Mouse (Mus musculus): ENCODE results near the gene Gsdme.

Gsdme gene

DNA sequence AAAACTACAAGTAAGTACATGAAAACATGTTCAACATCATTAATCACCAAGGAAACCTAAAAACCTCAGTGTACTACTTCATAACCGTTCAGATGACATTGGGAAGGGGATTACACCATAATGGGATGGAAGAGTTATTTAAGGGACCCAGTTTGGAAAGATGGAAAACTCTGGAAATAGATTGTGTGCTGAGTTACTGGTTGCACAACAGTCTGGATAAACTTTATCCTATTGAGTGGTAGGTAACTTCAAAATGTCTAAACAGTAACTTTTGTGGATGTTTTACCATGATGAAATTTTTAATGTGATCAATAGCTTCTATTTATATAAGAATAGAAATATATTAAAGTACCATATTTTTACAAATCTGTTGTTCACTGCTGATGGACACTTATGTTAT is 71.5 kb downstream of the Gsdme start:
- in situ Hi-C loops (cut with MboI, MseI), result no loop called here

DNA sequence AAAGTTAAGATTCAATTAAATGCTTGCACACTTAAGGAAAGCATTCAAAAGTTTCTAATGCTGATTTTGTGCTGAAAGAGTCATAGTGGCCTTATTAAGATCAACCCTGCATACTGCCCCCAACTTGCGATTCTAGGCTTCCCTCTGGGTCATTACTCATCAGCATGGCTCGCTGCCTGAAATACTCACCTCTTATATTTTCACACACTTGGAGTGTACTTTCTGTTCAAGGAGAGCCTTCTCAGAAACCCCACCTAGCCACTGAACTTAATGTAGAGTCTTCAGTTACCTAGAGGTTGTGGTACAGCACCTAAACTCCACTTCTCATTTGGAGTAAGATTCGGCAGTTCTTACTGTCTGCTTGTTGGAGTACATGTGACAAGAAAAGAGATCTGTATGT is 72.1 kb downstream of the Gsdme start:
- in situ Hi-C loops (cut with MboI, MseI), result no loop called here

DNA sequence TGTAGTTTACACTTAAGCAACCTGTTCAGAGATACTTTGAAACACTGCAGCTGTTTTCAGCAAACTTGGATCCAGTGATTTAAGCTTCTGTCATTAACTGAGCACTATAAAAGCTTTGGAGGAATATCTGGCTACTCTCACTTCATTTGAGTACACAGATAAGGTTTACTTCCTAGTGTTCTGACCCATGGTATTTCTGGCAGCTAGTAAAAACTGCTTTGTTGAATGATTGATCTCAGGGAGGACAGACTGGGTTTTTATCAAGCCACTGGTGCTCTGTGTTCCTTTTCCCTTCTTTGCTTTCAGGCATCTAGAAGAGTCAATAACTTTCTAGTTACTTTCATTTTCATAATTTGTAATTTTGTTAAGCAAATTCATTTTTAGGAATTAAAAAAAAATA is 74.3 kb downstream of the Gsdme start:
- in situ Hi-C loops (cut with MboI, MseI), result no loop called here

DNA sequence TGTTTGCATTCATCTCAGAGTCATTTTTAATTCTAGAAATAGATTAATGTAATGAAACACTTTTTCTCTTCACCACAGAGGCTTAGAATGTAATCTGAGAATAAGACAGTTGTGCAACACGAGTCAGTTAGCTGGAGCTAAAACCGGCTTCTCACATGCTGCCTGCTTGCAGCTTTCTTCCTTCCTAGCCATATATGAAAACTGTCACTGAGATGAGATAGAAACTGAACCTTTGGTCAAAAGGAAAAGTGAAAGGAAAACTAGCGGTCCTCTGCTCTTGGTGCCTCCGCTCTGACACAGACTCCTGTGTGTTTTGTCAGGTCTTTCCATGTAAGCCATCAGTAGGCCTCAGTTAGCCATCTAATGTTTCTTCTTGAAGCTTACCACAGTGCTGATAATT is 75.7 kb downstream of the Gsdme start:
- in situ Hi-C loops (cut with MboI, MseI), result no loop called here

DNA sequence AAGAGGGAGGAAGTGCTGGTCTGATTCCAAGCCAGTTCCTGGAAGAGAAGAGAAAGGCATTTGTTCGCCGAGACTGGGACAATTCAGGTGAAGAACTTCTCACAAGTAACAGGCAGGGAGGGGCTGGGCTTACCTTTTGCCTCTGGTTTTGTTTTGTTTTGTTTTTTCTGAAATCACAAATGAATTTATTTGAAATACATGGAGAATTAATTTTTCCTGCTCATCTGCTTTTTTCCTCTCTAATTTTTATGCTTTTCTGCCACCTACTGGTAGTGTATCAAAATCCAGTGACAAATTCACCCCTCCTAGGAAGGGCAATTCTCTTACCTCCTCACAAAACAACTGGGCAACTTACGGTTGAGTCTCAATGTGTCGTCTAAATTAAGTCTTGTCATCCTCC is 83.5 kb downstream of the Gsdme start:
- in situ Hi-C loops (cut with MboI, MseI), result no loop called here

DNA sequence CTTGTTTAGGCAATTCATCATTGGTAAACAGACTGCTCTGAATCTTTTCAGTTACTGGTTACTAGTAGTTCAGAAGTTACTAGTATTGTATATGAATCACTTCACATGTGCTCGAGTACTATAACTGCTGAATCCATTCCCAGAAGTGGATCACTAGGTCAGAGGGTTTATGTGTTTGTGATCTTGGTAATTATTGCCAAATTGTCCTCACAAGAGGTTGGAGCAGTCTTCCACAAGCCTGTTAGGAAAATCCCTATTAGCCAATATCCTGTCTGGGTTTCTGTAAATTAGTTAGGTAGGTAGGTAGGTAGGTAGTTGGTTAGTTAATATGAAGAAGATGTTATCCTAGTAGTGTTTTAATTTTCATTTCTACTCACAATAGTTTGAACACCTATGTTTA is 87.9 kb downstream of the Gsdme start:
- in situ Hi-C loops (cut with MboI, MseI), result no loop called here

DNA sequence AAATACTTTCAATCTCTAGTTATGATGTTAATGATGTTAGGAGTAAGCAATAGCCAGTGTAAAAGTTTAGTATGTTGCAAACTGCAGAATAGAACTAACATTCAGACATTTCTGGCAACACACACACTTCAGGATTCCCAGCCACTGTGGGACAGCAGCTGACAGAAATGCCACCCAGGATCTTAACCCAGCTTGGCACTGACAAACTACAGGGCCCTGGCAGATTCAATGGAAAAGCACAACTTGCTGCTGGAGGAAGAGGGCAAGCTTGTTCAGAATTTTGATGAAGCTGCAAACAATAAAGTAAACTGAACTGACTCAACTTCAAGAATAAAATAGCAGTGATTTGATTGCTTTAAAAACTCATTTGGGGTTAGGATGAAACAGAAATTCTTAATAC is 93.9 kb downstream of the Gsdme start:
- in situ Hi-C loops (cut with MboI, MseI), result no loop called here

DNA sequence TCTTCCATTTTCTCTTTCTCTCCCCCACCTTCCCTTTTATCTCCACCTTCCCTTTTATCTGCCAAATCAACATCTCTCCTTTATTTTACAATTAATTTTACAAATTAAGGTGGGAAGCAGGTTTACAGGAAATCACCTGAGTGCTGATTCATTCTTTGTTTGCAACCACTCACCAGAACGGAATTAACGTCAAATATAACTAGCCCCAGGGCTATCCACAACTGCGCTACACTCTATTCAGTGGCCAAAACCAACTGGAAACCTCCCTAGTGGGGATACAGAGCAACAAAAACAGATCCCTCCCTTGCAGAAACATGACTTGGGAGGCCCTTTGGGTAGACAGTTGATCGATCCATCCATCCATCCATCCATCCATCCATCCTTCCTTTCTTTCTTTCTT is 94.8 kb downstream of the Gsdme start:
- in situ Hi-C loops (cut with MboI, MseI), result no loop called here

DNA sequence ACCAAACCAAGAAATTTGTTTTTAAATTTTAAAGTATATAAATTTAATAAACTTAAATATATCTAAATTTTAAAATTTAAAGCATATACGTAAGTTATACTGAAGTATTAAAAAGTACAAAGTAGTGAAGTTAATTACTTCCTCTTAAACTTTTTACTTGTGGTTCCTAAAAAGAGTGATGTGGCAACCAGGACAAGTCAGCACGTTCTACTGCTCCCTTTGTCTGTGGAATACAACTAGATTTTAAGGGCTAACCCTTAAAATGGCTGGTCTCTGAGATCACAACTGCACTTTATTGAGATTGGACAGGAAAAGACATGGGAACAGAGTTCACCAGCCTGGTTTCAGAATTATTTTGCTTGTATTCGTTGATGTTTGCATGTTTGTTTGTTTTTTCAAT is 100.6 kb downstream of the Gsdme start:
- in situ Hi-C loops (cut with MboI, MseI), result no loop called here

DNA sequence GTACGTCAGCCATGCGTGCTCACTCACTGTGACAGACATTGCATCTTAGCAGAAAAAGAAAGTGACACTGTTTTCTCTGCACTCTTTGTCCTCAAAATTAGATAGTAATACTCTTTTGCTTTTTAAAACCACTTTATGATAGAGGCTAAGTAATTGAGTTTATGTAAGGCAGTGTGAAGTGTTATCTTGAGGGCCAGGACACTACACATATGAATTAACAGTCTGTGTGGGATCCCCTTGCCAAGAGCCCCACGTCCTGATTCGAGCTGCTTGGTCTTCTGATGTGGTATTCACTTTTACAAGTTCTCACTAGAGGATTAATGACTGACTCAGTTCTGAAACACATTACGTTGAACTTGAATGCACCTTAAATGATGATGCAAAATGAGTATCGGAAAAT is 103.8 kb downstream of the Gsdme start:
- in situ Hi-C loops (cut with MboI, MseI), result no loop called here

DNA sequence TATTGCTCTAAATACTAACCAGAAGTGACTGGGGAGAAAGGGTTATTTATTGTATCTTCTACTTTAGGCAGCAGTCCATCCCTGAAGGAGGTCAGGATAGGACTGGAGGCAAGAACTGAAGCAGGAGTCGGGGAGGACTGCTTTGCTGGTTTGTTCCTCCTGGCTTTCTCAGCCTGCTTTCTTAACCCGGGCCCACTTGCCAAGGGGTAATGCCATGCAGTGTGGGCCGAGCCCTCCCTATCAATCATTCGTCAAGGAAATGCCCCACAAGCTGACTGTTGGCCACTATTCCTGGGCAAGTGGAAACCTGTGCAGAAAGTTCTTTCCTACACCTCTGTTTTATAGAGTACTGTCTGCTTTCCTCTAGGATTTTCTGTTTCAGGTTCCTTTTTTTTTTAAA is 114.3 kb downstream of the Gsdme start:
- in situ Hi-C loops (cut with MboI, MseI), result no loop called here

DNA sequence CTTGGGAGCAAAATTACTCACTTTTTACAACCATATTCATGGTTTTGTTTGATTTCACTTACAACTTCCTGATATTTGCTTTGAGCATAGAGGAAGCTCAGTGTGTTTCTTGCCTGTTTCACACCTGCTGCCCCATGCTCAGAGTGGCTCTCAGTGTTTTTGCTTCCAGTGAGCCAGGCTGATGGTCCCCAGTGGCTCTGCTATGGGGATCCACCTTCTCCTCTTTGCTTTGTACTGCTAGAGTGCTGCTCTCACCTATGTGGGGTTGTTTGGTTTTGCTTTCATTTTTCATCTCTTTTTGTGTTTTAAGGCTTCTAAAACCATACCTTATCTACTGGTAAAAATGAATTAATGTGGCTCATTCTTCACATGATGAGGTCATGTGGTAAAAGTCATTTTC is 117.5 kb downstream of the Gsdme start:
- in situ Hi-C loops (cut with MboI, MseI), result no loop called here

DNA sequence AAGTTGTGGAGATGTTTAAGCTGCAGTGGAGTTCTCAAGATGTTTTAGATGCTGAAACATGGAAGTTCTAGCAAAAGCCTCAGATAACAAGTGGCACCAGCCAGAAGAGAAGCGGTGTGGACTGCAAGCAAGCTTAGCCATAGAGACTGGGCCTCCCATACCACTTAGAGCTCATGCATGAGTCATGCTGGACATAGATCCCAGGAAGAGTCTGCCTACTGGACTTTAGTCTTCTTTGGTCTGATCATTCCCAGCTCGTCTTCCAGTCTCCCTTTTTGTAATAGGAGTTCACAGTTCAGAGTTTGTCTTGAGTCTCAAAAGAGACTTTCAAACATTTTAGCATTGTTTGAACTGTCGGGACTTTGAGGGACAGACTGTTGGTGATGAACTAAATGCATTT is 124.1 kb downstream of the Gsdme start:
- in situ Hi-C loops (cut with MboI, MseI), result no loop called here

Data from regulatory T cell (primary cell).